Comparison of ENCODE assay signal across 28 mouse cellular contexts in genomic region chr4:134652720-134653119, GRCm38 (mm10). TPM values are rescaled to one million over a fixed set of nuclear protein-coding genes. Genes with fewer than 3 reads are reported as not detected.
A peak's percentile ranks its signal among the peaks of the same experiment; 100 is the strongest.
DNase-seq lines count a peak whose midpoint lies in the region; ATAC-seq and TF ChIP-seq lines count a peak whose summit lies in the region.
"Had no signal": no experiment of that assay in that cellular context is flagged by ENCODE, and none has a peak within 500 bp of the region (broad histone marks: within the 10 kb centered on the region; RNA-seq: fewer than 3 reads in every experiment).

No protein-coding gene starts in this region.

- no peaks in the 10 kb centered on the region for H3K36me3 ChIP-seq in neural tube, embryonic 13.5 days
- H3K36me3 ChIP-seq in midbrain, embryonic 16.5 days (ENCODE audit: control insufficient read depth, insufficient read depth, low read length) = no peaks in the 10 kb centered on the region
- H3K36me3 ChIP-seq: embryonic facial prominence, embryonic 13.5 days; forebrain, embryonic 12.5 days; hindbrain, embryonic 12.5 days; limb, embryonic 15.5 days; midbrain, embryonic 13.5 days had no signal

- H3K9me3 ChIP-seq in neural tube, embryonic 13.5 days = no peaks in the 10 kb centered on the region
- H3K9me3 ChIP-seq in midbrain, embryonic 16.5 days (replicated peaks; ENCODE audit: control insufficient read depth, low read length, poor library complexity, severe bottlenecking) = no peaks in the 10 kb centered on the region
- H3K9me3 ChIP-seq: embryonic facial prominence, embryonic 13.5 days; forebrain, embryonic 12.5 days; hindbrain, embryonic 12.5 days; limb, embryonic 15.5 days; megakaryocyte, embryonic 14.5 days; midbrain, embryonic 13.5 days had no signal

- no peak for TF ChIP-seq CTCF in bone marrow macrophage, adult 2 months (IDR thresholded peaks at IDR 0.05; ENCODE audit: low read depth, low read length)

- ATAC-seq in neural tube, embryonic 13.5 days (ENCODE audit: low read depth) = peak; percentile 25; the same call in 1 of the 2 replicates
- peak; percentile 58 for ATAC-seq in megakaryocyte progenitor cell, adult 5-6 weeks (replicated peaks; ENCODE audit: poor library complexity)
- no peak for ATAC-seq in cerebellum, adult (ENCODE audit: insufficient number of reproducible peaks, low FRiP score, low TSS enrichment)
- ATAC-seq in midbrain, embryonic 16.5 days = no peak
- ATAC-seq: inflammation-experienced regulatory T-cells, adult 6 months; midbrain, embryonic 13.5 days had no signal

- WGBS in neural tube, embryonic 13.5 days = 35% methylated on average over 4 of the region's 4 CpGs
- 39% methylated on average over 4 of the region's 4 CpGs for WGBS in midbrain, embryonic 16.5 days

- DNase-seq in neural tube, embryonic 10.5 days (ENCODE audit: extremely low spot score, low spot score) = no peak
- peak; percentile 61 for DNase-seq in ES-CJ7 (ENCODE audit: low read depth, low spot score)
- DNase-seq in gastrocnemius, postnatal 36 days = no peak
- DNase-seq: adrenal gland, postnatal 36 days; cerebellum, adult 8-10 months; cerebellum, postnatal 36 days; embryo, embryonic 11 days; gastrocnemius, adult 2 months; heart, adult 18-20 months; kidney, adult 18-20 months; layer of hippocampus, adult 9-11 months; left cerebral cortex, postnatal 4 days; right cerebral cortex, postnatal 14 days had no signal

- no peak overlapping the region for H3K9ac ChIP-seq in neural tube, embryonic 13.5 days
- H3K9ac ChIP-seq in midbrain, embryonic 16.5 days (ENCODE audit: low read depth, low read length) = no peak overlapping the region
- H3K9ac ChIP-seq: embryonic facial prominence, embryonic 13.5 days; forebrain, embryonic 12.5 days; hindbrain, embryonic 12.5 days; limb, embryonic 15.5 days; midbrain, embryonic 13.5 days had no signal

- H3K27ac ChIP-seq in neural tube, embryonic 13.5 days (replicated peaks) = peak overlapping the region; percentile 20; the same call in 1 of the 2 replicates
- peak overlapping the region; percentile 77 for H3K27ac ChIP-seq in bone marrow macrophage, adult 2 months (ENCODE audit: insufficient read depth, low read depth, low read length)
- H3K27ac ChIP-seq in midbrain, embryonic 16.5 days (ENCODE audit: low read length) = no peak overlapping the region
- H3K27ac ChIP-seq: embryonic facial prominence, embryonic 13.5 days; forebrain, embryonic 12.5 days; gastrocnemius, adult 2 months; hindbrain, embryonic 12.5 days; left cerebral cortex, adult 2 months; limb, embryonic 15.5 days; midbrain, embryonic 13.5 days had no signal

- H3K4me3 ChIP-seq in neural tube, embryonic 13.5 days = no peak overlapping the region
- no peak overlapping the region for H3K4me3 ChIP-seq in bone marrow macrophage, adult 2 months (ENCODE audit: insufficient read depth, low read length)
- H3K4me3 ChIP-seq in midbrain, embryonic 16.5 days (ENCODE audit: low read depth, low read length) = no peak overlapping the region
- H3K4me3 ChIP-seq: embryonic facial prominence, embryonic 13.5 days; erythroblast, embryonic 14.5 days; forebrain, embryonic 12.5 days; gastrocnemius, adult 2 months; hindbrain, embryonic 12.5 days; left cerebral cortex, adult 2 months; limb, embryonic 15.5 days; megakaryocyte, embryonic 14.5 days; midbrain, embryonic 13.5 days; myocyte had no signal

- H3K4me2 ChIP-seq in neural tube, embryonic 13.5 days = no peak overlapping the region
- H3K4me2 ChIP-seq in midbrain, embryonic 16.5 days (ENCODE audit: low read length) = no peak overlapping the region
- H3K4me2 ChIP-seq: embryonic facial prominence, embryonic 13.5 days; forebrain, embryonic 12.5 days; hindbrain, embryonic 12.5 days; limb, embryonic 15.5 days; midbrain, embryonic 13.5 days had no signal

- H3K4me1 ChIP-seq in neural tube, embryonic 13.5 days (replicated peaks) = peaks cover 46% of the 10 kb centered on the region
- H3K4me1 ChIP-seq in bone marrow macrophage, adult 2 months (ENCODE audit: control insufficient read depth, insufficient read depth, low read length) = peaks cover 59% of the 10 kb centered on the region
- H3K4me1 ChIP-seq in midbrain, embryonic 16.5 days (ENCODE audit: control insufficient read depth, insufficient read depth, low read length) = no peaks in the 10 kb centered on the region

- intact Hi-C loops in gastrocnemius, postnatal 36 days (cut with DNase I) = loop anchor here (2.0 kb wide), 1 partner anchor 44 kb away; no protein-coding TSS in a partner anchor

- no peaks in the 10 kb centered on the region for H3K27me3 ChIP-seq in neural tube, embryonic 13.5 days
- no peaks in the 10 kb centered on the region for H3K27me3 ChIP-seq in midbrain, embryonic 16.5 days (ENCODE audit: control insufficient read depth, insufficient read depth, low read depth, low read length)
- H3K27me3 ChIP-seq: embryonic facial prominence, embryonic 13.5 days; forebrain, embryonic 12.5 days; limb, embryonic 15.5 days; midbrain, embryonic 13.5 days had no signal

- no peak for TF ChIP-seq POLR2A in bone marrow macrophage, adult 2 months (IDR thresholded peaks at IDR 0.05; ENCODE audit: borderline replicate concordance, low read depth, low read length)

RNA-seq across cellular contexts. Expression of gene Man1c1, which starts 51.4 kb away (rescaled TPM):
- polyA plus RNA-seq in neural tube, embryonic 13.5 days (2015; fragmentation: Nextera tagmentation; extraction: Ambion mirVana) = 5.3 and 5.7 TPM in 2 replicates
- 87.4 and 93.7 TPM in 2 replicates for polyA plus RNA-seq in bone marrow macrophage, adult 2 months (2012; ENCODE audit: insufficient read depth, insufficient read length, missing spikeins)
- 10.5 and 14.2 TPM in 2 replicates for total RNA-seq in megakaryocyte progenitor cell, adult 5-6 weeks (2015)
- 5.0 and 5.8 TPM in 2 replicates for total RNA-seq in megakaryocyte progenitor cell, adult 5-6 weeks (2017)
- 1 to 10 TPM; 3.1 to 3.8 TPM for total RNA-seq in gastrocnemius, postnatal 36 days (2021)
- 2.9 and 3.2 TPM in 2 replicates for polyA plus RNA-seq in midbrain, embryonic 16.5 days (2015; fragmentation: Nextera tagmentation; extraction: Ambion mirVana)

Comparison
In these comparisons a context has a peak if more than half of its experiments do, and no peak if none do; other contexts are left out.
1. ATAC-seq: peak in neural tube, embryonic 13.5 days (single experiment) and megakaryocyte progenitor cell, adult 5-6 weeks (single experiment); none in cerebellum, adult (single experiment) and midbrain, embryonic 16.5 days (single experiment).
2. RNA of gene Man1c1, which starts 51.4 kb away (polyA plus RNA-seq): 87.4 to 93.7 TPM in bone marrow macrophage, adult 2 months; 5.3 to 5.7 TPM in neural tube, embryonic 13.5 days and 2.9 to 3.2 TPM in midbrain, embryonic 16.5 days; every median in the first group is over 10 times any median in the second.